Mouse (Mus musculus): ENCODE results near the gene Lztr1. TPM values are rescaled to one million over a fixed set of nuclear protein-coding genes. Genes with fewer than 3 reads are reported as not detected.

Gene Lztr1
- polyA plus RNA-seq, 1 experiment from 2014 or later: 27.3 TPM

DNA sequence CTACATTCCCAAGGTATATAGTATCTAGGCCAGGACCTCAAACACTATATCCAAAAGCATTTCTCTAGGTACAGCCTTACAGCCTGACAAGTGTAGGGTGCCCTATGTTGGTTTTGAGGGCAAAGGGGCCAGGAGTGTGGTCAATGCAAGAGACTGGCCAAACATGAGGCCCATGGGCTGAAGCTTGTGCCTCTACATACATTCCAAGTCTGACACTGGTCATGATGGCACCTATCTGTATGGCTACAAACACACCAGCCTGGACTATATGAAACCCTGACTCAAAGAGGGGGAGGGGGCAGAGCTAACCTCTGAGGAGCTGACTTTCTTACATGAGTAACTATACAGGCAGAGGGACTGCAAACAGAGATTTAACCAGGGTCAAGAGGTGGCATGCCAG is 19.1 kb downstream of the Lztr1 start:
- Histone ChIP-seq H3K4me1 (replicated peaks; ENCODE audit: control insufficient read depth, insufficient read depth) (peaks cover 8% of the 10 kb centered on the region; the same call in 1 of the 2 replicates), H3K4me2 (replicated peaks; ENCODE audit: low read depth) (no peak overlapping the region), H3K4me3 (ENCODE audit: low read depth, low read length) (no peak overlapping the region), H3K36me3 (ENCODE audit: control insufficient read depth, insufficient read depth, low read length) (peaks cover 33% of the 10 kb centered on the region), H3K27ac (replicated peaks) (no peak overlapping the region), H3K9ac (ENCODE audit: low read length) (no peak overlapping the region), H3K9me3 (ENCODE audit: control insufficient read depth, low read length) (no peaks in the 10 kb centered on the region), H3K27me3 (ENCODE audit: control insufficient read depth, insufficient read depth, low read length) (no peaks in the 10 kb centered on the region)
- TF ChIP-seq CTCF (IDR thresholded peaks at IDR 0.05; ENCODE audit: low read depth) (no peak), EP300 (optimal IDR thresholded peaks at IDR 0.05) (no peak)
- ATAC-seq (ENCODE audit: low FRiP score, low TSS enrichment) (no peak), DNase-seq (ENCODE audit: low spot score) (no peak)

DNA sequence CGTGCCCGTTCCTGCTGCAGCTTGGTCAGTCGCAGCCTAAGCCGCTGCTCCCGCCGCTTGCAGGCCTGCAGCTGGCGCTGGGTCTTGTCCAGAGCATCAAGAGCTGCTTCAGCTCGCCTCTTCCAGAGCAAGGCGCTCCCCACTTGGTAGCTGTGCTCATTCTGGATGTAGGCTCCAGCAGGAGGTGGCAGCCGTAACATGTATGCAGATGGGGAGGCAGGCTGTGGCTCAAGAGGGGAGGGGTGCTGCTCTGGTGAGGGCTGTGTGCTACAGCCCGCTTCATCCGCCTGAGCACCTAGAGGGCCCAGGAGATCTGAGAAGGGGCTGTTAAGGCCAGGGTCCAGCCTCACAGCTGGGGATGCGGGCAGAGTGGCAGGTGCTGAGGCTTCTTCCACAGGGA is 19.8 kb downstream of the Lztr1 start:
- ATAC-seq (ENCODE audit: low FRiP score, low TSS enrichment): no peak

DNA sequence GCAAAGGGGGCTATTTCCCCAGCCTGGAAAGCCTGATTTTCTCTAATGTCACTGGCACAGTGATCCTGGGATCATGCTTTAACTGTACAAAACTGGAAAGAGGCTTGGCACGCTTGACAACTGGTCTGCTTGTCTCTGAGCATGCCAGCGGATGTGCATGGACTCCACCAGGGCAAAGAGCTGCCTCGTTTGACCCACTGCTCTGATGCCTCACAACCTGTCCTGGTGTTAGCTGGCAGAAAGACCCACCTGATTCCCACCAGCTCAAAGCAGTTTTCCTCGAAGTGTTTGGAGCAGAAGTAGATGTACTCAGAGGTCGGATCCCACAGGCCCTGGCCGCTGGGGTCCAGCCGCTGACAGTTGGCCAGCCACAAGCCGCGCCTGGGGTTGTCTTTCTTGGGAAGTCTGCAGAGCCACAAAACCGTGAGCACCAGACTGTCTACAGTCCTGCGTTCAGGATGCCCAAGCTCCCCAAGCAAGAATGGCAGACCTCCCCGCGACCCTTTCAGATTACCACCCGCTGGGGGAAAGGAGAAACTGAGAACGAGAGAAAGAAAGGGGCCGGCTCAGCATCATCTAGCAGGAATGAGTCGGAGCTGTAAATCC is 21.6 kb downstream of the Lztr1 start:
- Histone ChIP-seq H3K4me2 (replicated peaks; ENCODE audit: low read depth) (peak overlapping the region; percentile 90), H3K9me3 (ENCODE audit: control insufficient read depth, low read length) (no peaks in the 10 kb centered on the region), H3K9ac (ENCODE audit: low read length) (peak overlapping the region; percentile 85), H3K4me1 (replicated peaks; ENCODE audit: control insufficient read depth, insufficient read depth) (peaks cover 8% of the 10 kb centered on the region; the same call in 1 of the 2 replicates), H3K4me3 (ENCODE audit: low read depth, low read length) (peak overlapping the region; percentile 66), H3K36me3 (ENCODE audit: control insufficient read depth, insufficient read depth, low read length) (peaks cover 18% of the 10 kb centered on the region), H3K27ac (replicated peaks) (peak overlapping the region; percentile 99), H3K27me3 (ENCODE audit: control insufficient read depth, insufficient read depth, low read length) (no peaks in the 10 kb centered on the region)
- DNase-seq (ENCODE audit: low spot score): peak; percentile 32
- ATAC-seq (ENCODE audit: low FRiP score, low TSS enrichment): no peak
- no peak for TF ChIP-seq CTCF (IDR thresholded peaks at IDR 0.05; ENCODE audit: low read depth)
- TF ChIP-seq EP300 (optimal IDR thresholded peaks at IDR 0.05): no peak
- 10% methylated on average over 17 of the region's 17 CpGs for WGBS

More for the DNA sequence above, 19.8 kb downstream of the Lztr1 start:
- H3K27ac ChIP-seq (replicated peaks): no peak overlapping the region
- 91% methylated on average over 13 of the region's 13 CpGs for WGBS
- no peak overlapping the region for H3K4me3 ChIP-seq (ENCODE audit: low read depth, low read length)
- no peak for DNase-seq (ENCODE audit: low spot score)
- no peak overlapping the region for H3K9ac ChIP-seq (ENCODE audit: low read length)
- peaks cover 8% of the 10 kb centered on the region; the same call in 1 of the 2 replicates for H3K4me1 ChIP-seq (replicated peaks; ENCODE audit: control insufficient read depth, insufficient read depth)
- H3K36me3 ChIP-seq (ENCODE audit: control insufficient read depth, insufficient read depth, low read length): peaks cover 28% of the 10 kb centered on the region
- no peaks in the 10 kb centered on the region for H3K27me3 ChIP-seq (ENCODE audit: control insufficient read depth, insufficient read depth, low read length)
- H3K9me3 ChIP-seq (ENCODE audit: control insufficient read depth, low read length): no peaks in the 10 kb centered on the region
- no peak overlapping the region for H3K4me2 ChIP-seq (replicated peaks; ENCODE audit: low read depth)
- TF ChIP-seq EP300 (optimal IDR thresholded peaks at IDR 0.05) (no peak), CTCF (IDR thresholded peaks at IDR 0.05; ENCODE audit: low read depth) (no peak)

DNA sequence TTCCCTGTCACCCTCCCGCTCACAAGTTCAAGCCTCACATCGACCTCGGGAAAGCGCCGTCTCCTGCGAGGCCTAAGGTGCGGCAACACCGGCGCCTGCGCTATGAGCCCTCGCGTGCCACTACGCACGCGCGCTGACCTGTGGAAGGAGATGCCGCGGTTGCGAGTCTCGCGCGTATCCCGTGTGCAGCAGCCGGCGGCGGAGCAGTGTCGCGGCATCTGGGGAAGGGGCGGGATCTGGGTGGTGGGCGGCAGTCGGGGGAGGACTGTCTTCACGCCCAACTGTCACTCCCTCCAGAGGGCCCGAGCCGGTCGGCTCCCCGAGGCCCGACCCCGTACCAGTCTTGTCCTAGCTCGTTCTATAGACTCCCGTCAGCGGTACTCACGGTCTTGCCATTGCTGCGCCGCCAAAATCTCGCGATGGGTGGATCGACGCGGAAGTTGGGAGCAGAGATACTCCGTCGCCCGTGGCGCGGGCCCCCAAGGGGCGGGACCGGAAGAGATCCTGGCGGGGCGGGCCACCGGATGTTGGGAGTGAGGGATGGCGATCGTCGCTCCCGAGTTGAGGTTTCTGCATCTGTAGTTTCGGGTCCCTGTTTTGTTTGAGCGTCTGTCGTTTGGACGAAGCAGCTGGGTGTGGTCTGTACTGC is 22.3 kb downstream of the Lztr1 start, which contains the start of gene Thap7:
Gene Thap7, minus strand, starts transcription at position 497 of the 649 bp plus-strand sequence.
- Histone ChIP-seq H3K4me3 (ENCODE audit: low read depth, low read length) (peak within 1 kb of the TSS; percentile 66), H3K4me2 (replicated peaks; ENCODE audit: low read depth) (peak within 1 kb of the TSS; percentile 90), H3K9me3 (ENCODE audit: control insufficient read depth, low read length) (no peaks in the 10 kb centered on the region), H3K27ac (replicated peaks) (peak within 1 kb of the TSS; percentile 99), H3K9ac (ENCODE audit: low read length) (peak within 1 kb of the TSS; percentile 85), H3K36me3 (ENCODE audit: control insufficient read depth, insufficient read depth, low read length) (peaks cover 18% of the 10 kb centered on the region), H3K27me3 (ENCODE audit: control insufficient read depth, insufficient read depth, low read length) (no peaks in the 10 kb centered on the region), H3K4me1 (replicated peaks; ENCODE audit: control insufficient read depth, insufficient read depth) (peaks cover 8% of the 10 kb centered on the region; the same call in 1 of the 2 replicates)
- DNase-seq (ENCODE audit: low spot score): peak; percentile 98
- peak; percentile 97 for ATAC-seq (ENCODE audit: low FRiP score, low TSS enrichment)
- under 1% methylated on average over 67 of the region's 67 CpGs for whole genome bisulfite sequencing
- TF ChIP-seq CTCF (IDR thresholded peaks at IDR 0.05; ENCODE audit: low read depth) (no peak), EP300 (optimal IDR thresholded peaks at IDR 0.05) (peak; percentile 97)

DNA sequence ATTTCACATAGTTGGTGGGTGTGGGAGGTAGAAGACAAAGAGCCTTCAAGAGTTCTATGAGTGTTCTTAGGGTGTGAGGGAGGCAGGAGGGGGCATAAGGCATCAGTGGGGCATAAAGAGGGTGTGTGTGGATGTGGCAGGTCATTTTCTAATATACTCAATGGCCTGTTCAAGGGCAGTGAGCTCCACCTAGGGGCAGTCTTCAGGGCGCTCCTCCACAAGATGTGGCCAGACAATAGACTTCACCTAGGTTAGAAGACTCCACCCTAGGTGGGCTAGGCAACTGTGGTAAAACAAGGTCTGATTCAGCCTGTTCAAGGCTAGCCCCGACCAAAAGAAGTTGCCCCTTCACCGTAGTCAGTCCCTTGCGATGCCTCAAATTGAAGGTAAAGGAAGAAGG is 23.8 kb downstream of the Lztr1 start:
- no peak for ATAC-seq (ENCODE audit: low FRiP score, low TSS enrichment)
- H3K4me3 ChIP-seq (ENCODE audit: low read depth, low read length): no peak overlapping the region
- H3K36me3 ChIP-seq (ENCODE audit: control insufficient read depth, insufficient read depth, low read length): peaks cover 12% of the 10 kb centered on the region
- no peaks in the 10 kb centered on the region for H3K27me3 ChIP-seq (ENCODE audit: control insufficient read depth, insufficient read depth, low read length)
- WGBS: 54% methylated on average over 4 of the region's 4 CpGs
- H3K27ac ChIP-seq (replicated peaks): no peak overlapping the region
- peak; percentile 59 for DNase-seq (ENCODE audit: low spot score)
- no peak for TF ChIP-seq EP300 (optimal IDR thresholded peaks at IDR 0.05)
- peak; percentile 70 for TF ChIP-seq CTCF (IDR thresholded peaks at IDR 0.05; ENCODE audit: low read depth)
- H3K9me3 ChIP-seq (ENCODE audit: control insufficient read depth, low read length): no peaks in the 10 kb centered on the region
- no peak overlapping the region for H3K4me2 ChIP-seq (replicated peaks; ENCODE audit: low read depth)
- no peak overlapping the region for H3K9ac ChIP-seq (ENCODE audit: low read length)
- peaks cover 8% of the 10 kb centered on the region; the same call in 1 of the 2 replicates for H3K4me1 ChIP-seq (replicated peaks; ENCODE audit: control insufficient read depth, insufficient read depth)

All from stomach, postnatal 0 days (tissue).